Mouse (Mus musculus) bone marrow, adult 2 months (tissue): ENCODE results near the gene Rsl24d1.

Source experiments
- CTCF ChIP-seq: fragments of 200-500 bp; IDR thresholded peaks from 2 replicates; pipeline ENCODE4 v1.5.1; 2011; ENCODE audit warnings: low read length, control low read depth; ENCODE audit not compliant: control insufficient read depth, insufficient read depth
- POLR2A ChIP-seq: fragments of 200-500 bp; IDR thresholded peaks from 2 replicates; pipeline ENCODE4 v1.6.1; 2011; ENCODE audit warnings: low read depth, mild to moderate bottlenecking, control low read depth, low read length, borderline replicate concordance; ENCODE audit not compliant: control insufficient read depth

DNA sequence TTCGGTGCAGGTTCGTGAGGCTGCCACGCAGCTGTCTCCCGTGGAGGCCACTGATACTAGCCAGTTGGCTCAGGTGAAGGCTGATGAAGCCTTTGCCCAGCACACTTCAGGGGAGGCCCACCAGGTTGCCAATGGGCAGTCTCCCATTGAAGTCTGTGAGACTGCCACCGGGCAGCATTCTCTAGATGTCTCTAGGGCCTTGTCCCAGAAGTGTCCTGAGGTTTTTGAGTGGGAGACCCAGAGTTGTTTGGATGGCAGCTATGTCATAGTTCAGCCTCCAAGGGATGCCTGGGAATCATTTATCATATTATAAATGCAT lies 9.4 kb upstream of the Rsl24d1 start:
- no peak for TF ChIP-seq CTCF
- TF ChIP-seq POLR2A: no peak
